Mouse (Mus musculus) kidney, adult 10 weeks (tissue): ENCODE results near the gene Pirt. TPM values are rescaled to one million over a fixed set of nuclear protein-coding genes. Genes with fewer than 3 reads are reported as not detected.

ENCODE experiments used
- polyA plus RNA-seq: library from polyadenylated mRNA; stranded (reverse); fragments of 350-450 nt; fragmentation: Illumina TruSeq; extraction: RNeasy Lipid Tissue Mini Kit (QIAGEN cat#74804); gene quantifications from one replicate; pipeline ENCODE4 v1.2.3, GENCODE M21; 2014; ENCODE audit warnings: low read depth, low replicate concordance

The Pirt gene
- not detected for polyA plus RNA-seq

GRCm38 (mm10) chr11:66911811-66912210 lies at the start of gene Pirt:
Gene Pirt, plus strand, starts transcription at chr11:66911981.

GRCm38 (mm10) chr11:66956303-66956702 lies 44.5 kb downstream of the Pirt start, which contains the start of gene Tmem238l:
Gene Tmem238l, plus strand, starts transcription at chr11:66956638.

Other genes with a start within 250 kb of the Pirt start
- gene Tmem238l, start 44.7 kb downstream of the Pirt start, polyA plus RNA-seq: 3.3 TPM
- gene Tmem220, start 113.2 kb downstream of the Pirt start, polyA plus RNA-seq: 22.7 TPM
- 41.9 TPM for gene Adprm, start 140.6 kb downstream of the Pirt start, polyA plus RNA-seq
- 31.2 TPM for gene Sco1, start 140.7 kb downstream of the Pirt start, polyA plus RNA-seq
- not detected for gene Myh3, start 166.3 kb downstream of the Pirt start, polyA plus RNA-seq